Mouse (Mus musculus) neural tube, embryonic 13.5 days (tissue): Measurements from ENCODE around the gene Zfp990. TPM values are rescaled to one million over a fixed set of nuclear protein-coding genes. Genes with fewer than 3 reads are reported as not detected.
"Not testable (repeated sequence)": the region's sequence is repeated elsewhere in the genome, so short reads cannot be mapped to it uniquely, and the experiment has no call there.

Experiments used
- ATAC-seq: fragments of 200-750 bp; cut with Nextera tagmentation; 2 replicates; pipeline ENCODE4 v1.8.0; 2017; ENCODE audit warnings: low read depth, mild to moderate bottlenecking, moderate TSS enrichment, moderate library complexity
- H3K27ac ChIP-seq: fragments of 300-500 bp; sonication (generic); replicated peaks from 2 replicates; pipeline ENCODE4 v1.5.1; 2015; ENCODE audit warnings: moderate library complexity, mild to moderate bottlenecking, inconsistent platforms
- H3K27me3 ChIP-seq: fragments of 300-500 bp; sonication (generic); 2 replicates; pipeline ENCODE4 v1.6.1; 2015; ENCODE audit warnings: mild to moderate bottlenecking, inconsistent platforms
- H3K36me3 ChIP-seq: fragments of 300-500 bp; sonication (generic); 2 replicates; pipeline ENCODE4 v1.6.1; 2015; ENCODE audit warnings: mild to moderate bottlenecking, inconsistent platforms
- H3K4me1 ChIP-seq: fragments of 300-500 bp; sonication (generic); replicated peaks from 2 replicates; pipeline ENCODE4 v1.6.1; 2015; ENCODE audit warnings: inconsistent platforms
- H3K4me2 ChIP-seq: fragments of 300-500 bp; sonication (generic); 2 replicates; pipeline ENCODE4 v1.6.1; 2015; ENCODE audit warnings: inconsistent platforms, mild to moderate bottlenecking, moderate library complexity
- H3K4me3 ChIP-seq: fragments of 300-500 bp; sonication (generic); 2 replicates; pipeline ENCODE4 v1.5.1; 2015; ENCODE audit warnings: mild to moderate bottlenecking, inconsistent platforms
- H3K9ac ChIP-seq: fragments of 300-500 bp; sonication (generic); 2 replicates; pipeline ENCODE4 v1.6.1; 2015; ENCODE audit warnings: moderate library complexity, mild to moderate bottlenecking, inconsistent platforms
- H3K9me3 ChIP-seq: fragments of 300-500 bp; sonication (generic); 2 replicates; pipeline ENCODE4 v1.6.1; 2016; ENCODE audit warnings: inconsistent platforms
- WGBS: fragments of 180-500 bp; shearing (Covaris S2); methylation state at CpG from one replicate; pipeline ENCODE4 v1.1.7; 2015; 5-methylcytosine and 5-hydroxymethylcytosine counted together
- polyA plus RNA-seq: library from polyadenylated mRNA; unstranded; fragments of >200 nt; fragmentation: Nextera tagmentation; extraction: Ambion mirVana; gene quantifications from 2 replicates; pipeline ENCODE4 v1.2.1, GENCODE M21; 2015

Zfp990 gene
- polyA plus RNA-seq, result not detected in 2 replicates

DNA sequence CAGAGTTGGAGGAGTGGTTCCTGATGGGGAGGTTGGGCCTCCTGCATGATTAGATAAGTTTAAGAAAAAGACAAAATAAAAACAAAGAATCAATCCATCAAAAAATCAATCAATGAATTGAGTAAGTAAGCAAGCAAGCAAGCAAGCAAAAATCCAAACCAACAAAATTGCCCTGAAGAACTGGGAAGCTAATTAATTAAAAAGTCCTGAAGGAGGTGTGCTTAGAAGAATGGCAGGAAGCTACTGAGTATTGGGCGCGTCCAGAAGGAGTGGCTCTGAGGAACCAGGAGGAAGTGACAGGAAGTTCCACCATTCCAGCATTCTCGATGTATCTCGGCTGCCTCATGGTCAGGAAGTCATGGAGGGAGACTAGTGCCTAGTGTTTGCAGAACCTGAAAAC is at the start of gene Zfp990:
Gene Zfp990, plus strand, starts transcription at position 301 of the 400 bp plus-strand sequence.
- not testable (repeated sequence) for H3K36me3 ChIP-seq, H3K4me2 ChIP-seq, H3K27ac ChIP-seq, H3K9me3 ChIP-seq, H3K27me3 ChIP-seq, ATAC-seq, H3K4me1 ChIP-seq, H3K9ac ChIP-seq, H3K4me3 ChIP-seq
- 93% methylated on average over 4 of the region's 4 CpGs for WGBS

DNA sequence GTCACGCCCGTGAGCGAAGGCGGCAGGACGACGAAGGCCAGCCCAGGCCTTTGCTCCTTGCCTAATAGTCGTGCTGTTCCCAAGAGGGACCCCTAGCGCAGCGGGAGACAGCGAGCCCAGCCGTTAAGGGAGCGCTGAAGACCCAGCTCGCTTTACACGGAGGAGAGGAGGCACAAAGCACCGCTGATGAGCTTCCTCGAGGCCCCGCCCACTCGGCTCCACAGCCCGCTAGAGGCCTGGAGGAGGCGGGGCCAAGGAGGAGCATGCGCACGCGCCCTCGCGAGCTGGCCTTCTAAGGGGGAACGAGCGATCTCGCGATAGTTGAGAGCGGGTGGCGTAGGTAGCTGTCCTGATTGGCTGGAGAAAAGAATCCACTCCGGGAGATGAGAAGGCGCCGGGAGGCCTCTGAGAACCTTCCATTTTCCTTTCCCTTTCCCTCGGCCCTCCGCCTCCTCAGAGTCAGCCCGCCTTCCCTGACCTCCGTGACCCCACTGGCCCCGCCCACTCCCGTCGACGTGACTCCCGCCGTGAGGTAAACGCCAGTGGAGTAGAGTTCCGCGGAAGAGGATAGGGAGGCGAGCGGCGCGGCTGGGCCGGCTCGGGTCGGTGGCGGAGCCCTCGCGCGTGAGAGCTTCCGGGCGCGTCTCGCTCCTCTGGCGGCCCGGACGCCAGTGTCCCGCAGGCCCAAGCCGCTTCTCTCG is 46.9 kb upstream of the Zfp990 start:
- 16% methylated on average over 68 of the region's 68 CpGs for WGBS
- H3K27ac ChIP-seq, H3K36me3 ChIP-seq, H3K9me3 ChIP-seq, H3K4me1 ChIP-seq, H3K27me3 ChIP-seq: not testable (repeated sequence)
- Histone ChIP-seq H3K9ac (peak overlapping the region; percentile 52; the same call in 1 of the 2 replicates), H3K4me2 (peak overlapping the region; percentile 55), H3K4me3 (peak overlapping the region; percentile 40)
- peak; percentile 53; the same call in 1 of the 2 replicates for ATAC-seq

DNA sequence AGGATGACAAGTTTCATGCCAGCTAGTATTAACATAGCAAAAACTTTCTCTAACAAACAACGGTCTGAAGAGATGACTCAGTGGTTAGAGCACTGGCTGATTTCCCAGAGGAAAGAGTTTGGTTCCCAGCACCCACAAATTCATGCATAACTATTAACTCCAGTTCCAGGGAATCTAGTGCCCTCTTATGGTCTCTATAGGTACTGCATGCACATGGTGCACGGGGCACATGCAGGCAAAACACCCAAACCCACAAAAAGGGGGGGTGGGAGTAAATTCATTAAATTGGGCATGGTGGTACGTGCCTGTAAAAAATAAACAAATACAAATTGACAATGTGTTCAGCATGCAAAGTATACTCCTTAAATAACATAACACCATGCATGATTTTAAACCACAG is 32.4 kb upstream of the Zfp990 start:
- H3K9ac ChIP-seq, result no peak overlapping the region
- peaks cover 35% of the 10 kb centered on the region for H3K9me3 ChIP-seq
- H3K36me3 ChIP-seq, result no peaks in the 10 kb centered on the region
- no peak for ATAC-seq
- H3K4me3 ChIP-seq, result no peak overlapping the region
- H3K27me3 ChIP-seq, result no peaks in the 10 kb centered on the region
- WGBS, result 89% methylated on average over 3 of the region's 3 CpGs
- no peak overlapping the region for H3K4me2 ChIP-seq
- H3K4me1 ChIP-seq, result no peaks in the 10 kb centered on the region
- H3K27ac ChIP-seq, result no peak overlapping the region

DNA sequence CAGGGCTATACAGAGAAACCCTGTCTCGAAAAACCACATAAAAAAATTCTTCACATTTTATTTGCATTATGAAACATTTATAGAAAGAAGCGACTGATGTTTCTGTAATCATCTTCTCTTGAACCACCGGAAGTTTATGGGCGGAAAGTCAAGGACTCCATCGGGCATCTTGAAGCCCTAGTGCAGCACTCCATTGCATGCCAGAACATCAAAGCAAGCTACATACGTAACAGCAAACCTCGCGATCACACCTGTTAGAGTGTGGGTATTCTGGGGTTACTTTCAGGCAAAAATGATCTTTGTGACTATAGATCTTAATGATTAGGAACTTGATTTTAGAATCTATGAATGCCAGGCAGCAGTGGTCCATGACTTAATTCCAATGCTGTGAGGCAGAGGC is 29.9 kb upstream of the Zfp990 start:
- not testable (repeated sequence) for H3K27me3 ChIP-seq, H3K36me3 ChIP-seq, H3K9ac ChIP-seq, H3K4me2 ChIP-seq, H3K4me3 ChIP-seq, ATAC-seq, H3K27ac ChIP-seq, H3K4me1 ChIP-seq
- WGBS, result 90% methylated on average over 8 of the region's 8 CpGs
- peaks cover 35% of the 10 kb centered on the region for H3K9me3 ChIP-seq

DNA sequence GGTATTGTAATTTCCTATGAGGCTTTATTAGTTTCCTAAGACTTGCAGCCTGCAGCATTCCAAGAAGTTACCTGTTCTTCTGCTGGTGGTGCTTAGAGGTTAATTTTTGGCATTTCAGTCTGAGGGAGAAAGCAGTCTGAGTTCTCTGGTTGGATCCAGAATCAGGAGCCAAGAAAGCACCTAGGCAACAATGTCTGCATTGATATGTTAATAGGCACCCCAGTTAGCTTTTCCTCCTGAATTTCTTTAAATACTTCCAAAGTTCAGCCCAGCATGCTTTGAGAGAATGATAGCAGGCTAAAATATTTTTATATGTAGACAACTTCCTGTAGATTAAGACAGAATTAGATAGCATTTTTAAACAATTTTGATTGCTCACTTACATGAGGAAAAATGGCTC is 21.2 kb upstream of the Zfp990 start:
- no peaks in the 10 kb centered on the region for H3K9me3 ChIP-seq
- H3K4me3 ChIP-seq, result no peak overlapping the region
- H3K36me3 ChIP-seq, result no peaks in the 10 kb centered on the region
- H3K9ac ChIP-seq, result no peak overlapping the region
- H3K27me3 ChIP-seq, result no peaks in the 10 kb centered on the region
- H3K27ac ChIP-seq, result no peak overlapping the region
- no peak for ATAC-seq
- no peak overlapping the region for H3K4me2 ChIP-seq
- no peaks in the 10 kb centered on the region for H3K4me1 ChIP-seq

DNA sequence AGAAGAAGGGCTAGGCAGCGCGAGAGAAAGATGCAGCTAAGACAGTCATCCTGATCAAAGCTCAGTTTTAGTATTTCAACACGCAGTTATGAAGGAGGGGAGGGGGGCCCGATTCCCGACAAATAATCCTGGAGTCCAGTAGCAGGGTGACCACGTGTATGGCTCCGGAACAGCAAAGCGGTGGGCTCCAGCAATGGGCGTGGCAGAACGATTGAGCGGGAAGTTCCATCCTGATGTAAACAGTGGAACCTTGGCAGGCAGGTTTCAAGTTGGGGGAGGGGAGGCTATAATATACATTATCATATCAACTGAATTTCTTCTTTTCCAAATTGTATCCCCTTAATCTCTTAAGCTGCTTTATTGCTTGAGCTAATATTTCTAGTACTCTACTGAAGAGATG is 18.4 kb upstream of the Zfp990 start:
- Histone ChIP-seq H3K4me1 (no peaks in the 10 kb centered on the region), H3K4me2 (no peak overlapping the region), H3K36me3 (no peaks in the 10 kb centered on the region), H3K9me3 (no peaks in the 10 kb centered on the region), H3K27ac (no peak overlapping the region), H3K9ac (no peak overlapping the region), H3K4me3 (no peak overlapping the region), H3K27me3 (no peaks in the 10 kb centered on the region)
- ATAC-seq, result no peak
- WGBS, result 81% methylated on average over 11 of the region's 11 CpGs

DNA sequence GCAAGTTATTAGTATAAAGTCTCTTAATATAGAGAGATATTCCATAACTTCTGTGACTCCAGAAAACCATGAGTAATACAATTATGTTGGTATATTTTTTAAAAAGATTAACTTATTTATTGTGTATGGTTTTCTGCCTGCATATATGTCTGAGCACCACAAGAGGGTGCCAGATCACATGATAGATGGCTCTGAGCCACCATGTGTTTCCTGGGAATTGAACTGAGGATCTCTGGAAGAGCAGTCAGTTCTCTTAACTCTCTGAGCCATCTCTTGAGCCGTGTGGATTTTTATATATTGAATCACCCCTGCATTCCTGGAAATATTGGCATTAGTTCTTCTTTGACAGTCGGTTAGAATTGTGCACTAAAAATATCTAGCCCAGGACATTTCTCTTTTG is 17.2 kb upstream of the Zfp990 start:
- H3K27me3 ChIP-seq, H3K27ac ChIP-seq, H3K4me1 ChIP-seq, H3K4me3 ChIP-seq, ATAC-seq, H3K9ac ChIP-seq, H3K9me3 ChIP-seq, H3K36me3 ChIP-seq, H3K4me2 ChIP-seq: not testable (repeated sequence)
- WGBS, result 68% methylated on average over 2 of the region's 2 CpGs

DNA sequence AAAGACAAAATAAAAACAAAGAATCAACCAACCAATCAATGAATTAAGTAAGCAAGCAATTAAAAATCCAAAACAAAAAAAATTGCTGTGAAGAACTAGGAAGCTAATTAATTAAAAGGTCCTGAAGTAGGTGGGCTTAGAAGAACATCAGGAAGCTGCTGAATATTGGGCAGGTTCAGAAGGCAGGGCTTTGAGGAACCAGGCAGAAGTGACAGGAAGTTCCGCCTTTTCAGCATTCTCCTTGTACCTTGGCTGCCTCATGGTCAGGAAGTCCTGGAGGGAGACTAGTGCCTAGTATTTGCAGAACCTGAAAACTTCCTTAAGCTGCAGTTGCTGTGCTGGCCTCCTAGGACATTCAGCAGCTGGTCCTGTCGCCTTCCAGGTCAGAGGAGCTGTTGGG is 4.1 kb downstream of the Zfp990 start:
- WGBS, result 57% methylated on average over 2 of the region's 2 CpGs
- H3K27ac ChIP-seq, H3K27me3 ChIP-seq, ATAC-seq, H3K9ac ChIP-seq, H3K4me2 ChIP-seq, H3K4me1 ChIP-seq, H3K9me3 ChIP-seq, H3K4me3 ChIP-seq, H3K36me3 ChIP-seq: not testable (repeated sequence)

DNA sequence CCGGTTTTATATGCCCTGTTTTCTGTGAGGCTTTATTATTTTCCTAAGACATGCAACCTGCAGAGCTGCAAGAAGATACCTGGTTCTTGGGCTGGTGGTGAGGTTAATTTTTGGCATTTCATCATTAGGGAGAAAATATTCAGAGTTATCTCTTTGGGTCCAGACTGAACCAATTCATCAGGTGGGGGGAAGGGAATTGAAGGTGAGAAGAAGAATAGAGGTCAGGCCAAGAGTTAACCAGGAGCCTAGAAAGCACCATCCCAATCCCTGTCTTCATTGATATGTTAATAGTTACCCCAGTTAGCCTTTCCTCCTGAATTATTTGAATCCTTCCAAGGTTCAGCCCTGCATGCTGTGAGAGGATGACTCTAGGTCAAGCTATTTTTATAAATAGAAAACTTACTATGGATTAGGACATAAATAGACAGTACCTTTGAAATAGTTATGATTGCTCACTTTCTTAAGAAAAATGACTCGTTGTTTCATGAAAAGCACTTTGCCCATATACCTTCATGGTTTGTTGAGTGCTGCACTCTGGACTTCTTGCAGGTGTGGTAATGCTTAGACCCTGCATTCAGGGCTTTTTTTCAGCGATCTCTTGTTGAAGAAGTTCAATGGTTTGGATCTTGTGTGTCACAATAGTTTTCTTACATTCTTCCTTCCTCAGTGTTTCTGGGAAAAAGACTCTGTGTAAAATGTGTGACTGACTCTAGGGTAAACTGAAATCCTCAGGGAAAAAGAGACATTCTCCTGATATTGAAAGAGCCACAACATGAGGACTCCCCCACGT is 5.4 kb downstream of the Zfp990 start:
- H3K4me2 ChIP-seq, H3K27ac ChIP-seq, H3K9me3 ChIP-seq, H3K4me3 ChIP-seq, H3K9ac ChIP-seq, H3K36me3 ChIP-seq, H3K4me1 ChIP-seq, ATAC-seq, H3K27me3 ChIP-seq: not testable (repeated sequence)
- WGBS, result 78% methylated on average over 4 of the region's 4 CpGs

DNA sequence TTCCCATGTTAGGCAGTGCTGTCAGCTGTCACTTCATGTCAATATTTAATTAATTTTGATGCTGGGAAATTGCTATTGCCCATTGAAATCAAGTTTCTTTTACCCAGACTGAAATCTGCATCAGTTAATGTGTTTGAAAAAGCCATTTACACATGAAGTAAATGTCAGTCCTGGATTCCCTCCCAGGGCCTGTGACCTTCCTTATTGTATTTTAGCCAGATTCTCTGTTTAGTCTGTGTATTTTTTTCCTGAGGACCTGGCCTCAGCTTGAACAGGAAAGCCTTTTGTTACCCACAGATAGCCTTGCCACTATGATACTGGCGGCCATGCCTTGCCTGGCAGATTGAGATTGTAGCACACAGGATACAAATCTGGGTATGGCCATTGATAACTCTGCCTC is 6.8 kb downstream of the Zfp990 start:
- H3K9me3 ChIP-seq, H3K4me3 ChIP-seq, H3K4me2 ChIP-seq, H3K27ac ChIP-seq, H3K36me3 ChIP-seq, ATAC-seq, H3K4me1 ChIP-seq, H3K27me3 ChIP-seq, H3K9ac ChIP-seq: not testable (repeated sequence)
- WGBS, result 100% methylated on average over 1 of the region's 1 CpGs

DNA sequence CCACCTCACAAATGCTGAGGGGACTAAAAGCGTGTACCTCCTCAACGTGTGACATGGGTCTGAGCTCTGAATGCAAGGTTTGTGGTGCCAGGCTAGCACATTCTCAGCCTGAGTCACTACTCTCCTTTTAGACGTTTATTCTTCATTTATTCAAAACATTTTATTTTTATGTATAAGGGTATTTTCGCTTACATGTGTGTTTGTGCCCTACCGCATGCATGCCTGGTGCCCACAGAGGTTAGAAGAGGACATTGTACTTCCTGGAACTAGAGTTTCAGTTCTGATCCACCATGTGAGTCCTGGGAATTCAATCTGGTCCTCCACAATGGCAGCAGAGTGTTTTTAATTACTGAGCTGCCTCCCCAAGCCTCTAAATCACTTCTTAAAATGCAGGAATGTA is 33.3 kb downstream of the Zfp990 start:
- not testable (repeated sequence) for H3K4me3 ChIP-seq, H3K4me2 ChIP-seq, H3K9ac ChIP-seq, H3K27ac ChIP-seq, H3K27me3 ChIP-seq, H3K4me1 ChIP-seq, ATAC-seq, H3K36me3 ChIP-seq
- peaks cover 44% of the 10 kb centered on the region for H3K9me3 ChIP-seq
- WGBS, result 79% methylated on average over 5 of the region's 5 CpGs

DNA sequence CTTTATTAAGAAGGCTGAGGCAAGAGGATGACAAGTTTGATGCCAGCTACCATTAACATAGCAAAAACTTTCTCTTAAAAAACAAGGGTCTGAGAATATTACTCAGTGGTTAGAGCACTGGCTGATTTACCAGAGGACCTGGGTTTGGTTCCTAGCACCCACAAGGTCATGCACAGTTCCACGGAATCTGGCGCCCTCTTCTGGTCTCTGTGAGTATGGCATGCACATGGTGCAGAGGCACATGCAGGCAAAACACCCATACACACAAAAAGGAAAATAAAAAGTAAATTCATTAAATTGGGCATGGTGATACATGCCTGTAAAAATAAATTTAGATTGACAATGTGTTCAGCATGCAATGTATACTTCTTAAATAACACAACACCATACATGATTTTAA is 34.5 kb downstream of the Zfp990 start:
- not testable (repeated sequence) for H3K4me1 ChIP-seq, H3K9ac ChIP-seq, ATAC-seq, H3K27ac ChIP-seq, H3K4me2 ChIP-seq, H3K27me3 ChIP-seq, H3K4me3 ChIP-seq, H3K36me3 ChIP-seq
- H3K9me3 ChIP-seq, result peaks cover 54% of the 10 kb centered on the region
- 29% methylated on average over 2 of the region's 2 CpGs for WGBS
